Mouse (Mus musculus) neutrophil, adult 59 days (primary cell): ENCODE data around the gene Slc22a19. TPM values are rescaled to one million over a fixed set of nuclear protein-coding genes. Genes with fewer than 3 reads are reported as not detected.

Experiments used
- total RNA-seq, 2 experiments: library from RNA; stranded (reverse); gene quantifications; 1 replicate in 1 of 2; 2 replicates in 1 of 2; pipeline ENCODE4 v1.2.4; 2023

The Slc22a19 gene
- total RNA-seq = not detected

GRCm38 (mm10) chr19:7711148-7711547, at the start of gene Slc22a19:
Gene Slc22a19, minus strand, starts transcription at chr19:7711310.

Other genes with a start within 250 kb of the Slc22a19 start
- gene Rtn3, start 228.0 kb downstream of the Slc22a19 start, total RNA-seq = 100 to 1,000 TPM; 132 to 139 TPM
- gene Atl3, start 217.3 kb downstream of the Slc22a19 start, total RNA-seq = 10 to 100 TPM; 28.9 to 29.9 TPM
- gene Pla2g16, start 153.9 kb downstream of the Slc22a19 start, total RNA-seq = 1 to 10 TPM; 3.6 to 7.2 TPM
- gene Lgals12, start 104.1 kb downstream of the Slc22a19 start, total RNA-seq = not detected
- not detected for gene Hrasls5, start 98.8 kb downstream of the Slc22a19 start, total RNA-seq
- gene Slc22a26, start 91.4 kb upstream of the Slc22a19 start, total RNA-seq = not detected